Mouse (Mus musculus): Measurements from ENCODE around the gene Tdrd7.

Tdrd7 gene

GRCm38 (mm10) chr4:46041761-46042504 lies 76.8 kb downstream of the Tdrd7 start:
- CTCF ChIA-PET = no interaction called here

- CTCF ChIA-PET = no interaction called here
These were observed 77.3 kb downstream of the Tdrd7 start for GRCm38 (mm10) chr4:46042505-46042850.

GRCm38 (mm10) chr4:46043361-46043760 lies 78.2 kb downstream of the Tdrd7 start:
- CTCF ChIA-PET = no interaction called here

GRCm38 (mm10) chr4:46047971-46048370 lies 82.8 kb downstream of the Tdrd7 start:
- CTCF ChIA-PET = no interaction called here

GRCm38 (mm10) chr4:46048418-46048817 lies 83.3 kb downstream of the Tdrd7 start:
- CTCF ChIA-PET = no interaction called here

- CTCF ChIA-PET = no interaction called here
These were observed 88.4 kb downstream of the Tdrd7 start for GRCm38 (mm10) chr4:46053323-46054107.

- CTCF ChIA-PET = no interaction called here
These were observed 91.0 kb downstream of the Tdrd7 start for GRCm38 (mm10) chr4:46056163-46056562.

- CTCF ChIA-PET = no interaction called here
These were observed 96.3 kb downstream of the Tdrd7 start for GRCm38 (mm10) chr4:46061259-46061962.

- CTCF ChIA-PET = no interaction called here
These were observed 98.7 kb downstream of the Tdrd7 start for GRCm38 (mm10) chr4:46063841-46064240.

- CTCF ChIA-PET = no interaction called here
These were observed 99.1 kb downstream of the Tdrd7 start for GRCm38 (mm10) chr4:46064263-46064662.

GRCm38 (mm10) chr4:46064961-46065360 lies 99.8 kb downstream of the Tdrd7 start:
- CTCF ChIA-PET = no interaction called here

- CTCF ChIA-PET = no interaction called here
These were observed 100.7 kb downstream of the Tdrd7 start for GRCm38 (mm10) chr4:46065695-46066340.

- CTCF ChIA-PET = no interaction called here
These were observed 102.9 kb downstream of the Tdrd7 start for GRCm38 (mm10) chr4:46068060-46068459.

- CTCF ChIA-PET = no interaction called here
These were observed 103.4 kb downstream of the Tdrd7 start for GRCm38 (mm10) chr4:46068573-46068972.

- CTCF ChIA-PET = no interaction called here
These were observed 104.8 kb downstream of the Tdrd7 start for GRCm38 (mm10) chr4:46069851-46070482.

GRCm38 (mm10) chr4:46072631-46073030 lies 107.5 kb downstream of the Tdrd7 start:
- CTCF ChIA-PET = no interaction called here

- CTCF ChIA-PET = no interaction called here
These were observed 108.6 kb downstream of the Tdrd7 start for GRCm38 (mm10) chr4:46073736-46074135.

GRCm38 (mm10) chr4:46075664-46076063 lies 110.5 kb downstream of the Tdrd7 start:
- CTCF ChIA-PET = no interaction called here

- CTCF ChIA-PET = no interaction called here
These were observed 111.8 kb downstream of the Tdrd7 start for GRCm38 (mm10) chr4:46076892-46077291.

- CTCF ChIA-PET = no interaction called here
These were observed 115.1 kb downstream of the Tdrd7 start for GRCm38 (mm10) chr4:46080261-46080660.

- CTCF ChIA-PET = no interaction called here
These were observed 117.4 kb downstream of the Tdrd7 start for GRCm38 (mm10) chr4:46082555-46082954.
